Mouse (Mus musculus) C2C12 (cell line): Measurements from ENCODE around the gene Fxr2.

Source experiments
- CTCF ChIP-seq: IDR thresholded peaks from one replicate; pipeline ENCODE4 v1.5.1; 2011; ENCODE audit not compliant: control insufficient read depth, insufficient read depth, insufficient read length
- FOSL1 ChIP-seq: IDR thresholded peaks from one replicate; pipeline ENCODE4 v1.8.0; 2011; ENCODE audit warnings: mild to moderate bottlenecking, low read length; ENCODE audit not compliant: poor library complexity, insufficient read depth, severe bottlenecking
- MAX ChIP-seq: IDR thresholded peaks from one replicate; pipeline ENCODE4 v1.6.1; 2011; ENCODE audit warnings: mild to moderate bottlenecking, control low read depth
- MYOG ChIP-seq: IDR thresholded peaks from one replicate; pipeline ENCODE4 v1.6.1; 2011; ENCODE audit not compliant: control insufficient read depth, insufficient read length; ENCODE audit errors: extremely low read depth

GRCm38 (mm10) chr11:69689891-69690290 is 57.1 kb downstream of the Fxr2 start:
- TF ChIP-seq CTCF (no peak), FOSL1 (no peak), MAX (no peak), MYOG (no peak)
